Mouse (Mus musculus) left cerebral cortex, adult 9 months (tissue): ENCODE results near the gene Diras2.
"Not testable (repeated sequence)": the region's sequence is repeated elsewhere in the genome, so short reads cannot be mapped to it uniquely, and the experiment has no call there.

Experiments
- DNase-seq, 2 experiments: peaks; one replicate each; pipeline ENCODE4 v3.0.0; 2022; ENCODE audit warnings: low spot score in 2 of 2

Diras2 gene

DNA sequence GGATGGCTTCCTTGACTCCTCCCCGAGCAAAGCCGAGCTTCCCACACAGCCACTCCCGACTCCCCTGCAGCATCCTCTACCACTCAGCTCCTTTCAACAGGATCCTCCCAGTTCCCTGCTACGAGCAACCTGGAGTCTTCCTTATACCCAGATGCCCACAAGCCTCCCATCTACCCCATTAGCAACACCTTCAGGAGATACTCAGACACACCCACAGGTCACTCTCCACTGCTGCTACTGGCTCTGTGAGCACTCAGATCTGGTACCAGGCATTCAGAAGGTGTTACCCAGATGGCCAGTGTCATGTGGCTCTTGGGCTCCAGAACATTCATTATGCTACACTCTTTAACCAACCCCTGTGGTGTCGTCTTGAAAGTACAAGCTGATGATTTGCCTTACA, 11.7 kb downstream of the Diras2 start:
- no peak for DNase-seq

GRCm38 (mm10) chr13:52518377-52518776, 12.7 kb downstream of the Diras2 start:
- DNase-seq: no peak

GRCm38 (mm10) chr13:52517021-52517420, 14.1 kb downstream of the Diras2 start:
- DNase-seq: no peak

DNA sequence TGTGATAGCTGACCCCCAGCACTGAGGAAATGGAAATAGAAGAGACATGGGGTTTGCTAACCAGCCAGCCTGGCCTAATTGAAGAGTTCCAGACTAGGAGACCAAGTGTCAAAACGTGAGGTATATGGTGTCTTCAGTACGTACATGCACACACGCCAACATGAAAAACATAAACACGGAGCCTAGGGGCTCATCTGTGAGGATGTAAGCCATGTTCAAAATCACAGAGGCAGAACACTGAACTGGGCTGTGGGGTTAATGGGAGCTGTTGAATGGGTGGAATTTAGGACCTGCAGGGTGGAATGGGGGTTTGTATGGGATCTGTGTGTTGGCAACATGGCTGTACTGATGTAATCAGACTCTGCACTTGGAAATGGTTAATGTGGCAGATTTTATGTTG, 14.5 kb downstream of the Diras2 start:
- no peak for DNase-seq

- no peak for DNase-seq
These were observed 15.0 kb downstream of the Diras2 start for GRCm38 (mm10) chr13:52516051-52516450.

DNA sequence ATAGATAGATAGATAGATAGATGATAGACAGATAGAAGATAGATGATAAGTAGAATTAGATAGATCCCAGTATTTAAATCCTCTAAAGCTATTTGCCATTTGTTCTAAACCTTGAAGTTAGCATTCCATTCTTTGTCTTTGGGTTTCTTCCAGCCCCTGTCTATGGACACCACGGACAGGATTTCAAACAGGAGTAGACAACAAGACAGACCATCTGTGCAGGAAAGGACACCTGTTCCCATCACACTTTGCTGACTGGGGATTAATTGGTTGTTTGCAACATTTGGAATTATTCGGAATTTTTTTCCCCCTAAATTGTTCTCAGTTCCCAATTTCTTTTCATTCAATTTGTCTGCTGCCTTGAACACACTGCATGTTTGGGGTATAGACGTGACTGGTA, 17.5 kb downstream of the Diras2 start:
- no peak for DNase-seq

DNA sequence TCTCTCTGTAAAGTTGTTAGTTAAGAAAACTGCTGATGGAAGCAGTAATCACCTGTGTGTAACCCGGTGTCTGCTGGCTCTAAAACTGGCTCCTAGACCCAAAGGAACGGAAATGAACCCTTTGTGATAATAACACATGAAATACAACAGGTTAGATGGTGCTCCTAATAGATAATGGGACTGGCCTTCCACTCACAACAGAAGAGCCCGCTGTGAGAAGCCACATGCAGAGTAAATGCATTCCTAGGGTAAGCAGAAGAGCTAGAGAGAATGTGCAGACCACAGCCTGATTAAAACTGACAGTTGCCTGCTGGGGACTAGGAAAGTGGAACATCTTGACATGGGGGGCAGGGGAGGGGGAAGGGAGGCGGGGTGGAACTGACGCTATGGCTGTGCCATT, 18.7 kb downstream of the Diras2 start:
- no peak for DNase-seq

- no peak for DNase-seq
These were observed 20.8 kb downstream of the Diras2 start for GRCm38 (mm10) chr13:52510172-52510880.

DNA sequence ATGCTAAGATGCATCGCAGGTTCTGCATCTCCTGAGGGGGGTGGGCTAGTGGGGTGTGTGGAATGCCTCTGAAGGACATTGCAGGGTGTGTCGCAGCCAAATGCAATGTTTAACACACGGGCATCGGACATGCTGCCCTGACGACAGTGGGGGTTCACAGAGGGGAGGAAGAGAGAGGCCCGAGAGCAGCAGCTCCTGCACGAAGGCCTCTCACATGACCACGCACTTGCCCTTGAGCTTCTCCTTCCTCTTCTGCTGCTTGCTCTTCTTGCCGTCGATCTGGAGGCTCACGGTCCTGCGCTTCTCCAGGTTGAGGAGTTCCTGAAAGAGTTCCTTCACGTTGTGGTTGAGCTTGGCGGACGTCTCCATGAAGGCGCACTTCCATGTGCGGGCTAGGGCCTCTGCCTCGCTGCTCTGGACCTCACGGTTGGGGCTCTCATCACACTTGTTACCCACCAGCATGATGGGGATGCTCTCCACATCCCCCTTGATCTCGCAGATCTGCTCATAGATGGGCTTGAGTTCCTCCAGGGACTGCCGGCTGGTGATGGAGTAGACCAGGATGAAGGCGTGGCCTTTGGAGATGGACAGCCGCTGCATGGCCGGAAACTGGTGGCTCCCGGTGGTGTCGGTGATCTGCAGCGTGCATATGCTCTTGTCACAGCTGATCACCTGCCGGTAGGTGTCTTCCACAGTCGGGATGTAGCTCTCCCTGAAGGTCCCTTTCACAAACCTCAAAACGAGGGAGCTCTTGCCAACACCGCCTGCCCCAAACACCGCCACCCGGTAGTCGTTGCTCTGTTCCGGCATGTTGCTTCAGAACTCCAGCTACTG, 23.4 kb downstream of the Diras2 start:
- DNase-seq: no peak

GRCm38 (mm10) chr13:52506822-52507221, 24.3 kb downstream of the Diras2 start:
- DNase-seq: not testable (repeated sequence)

GRCm38 (mm10) chr13:52505683-52506285, 25.3 kb downstream of the Diras2 start:
- not testable (repeated sequence) for DNase-seq

DNA sequence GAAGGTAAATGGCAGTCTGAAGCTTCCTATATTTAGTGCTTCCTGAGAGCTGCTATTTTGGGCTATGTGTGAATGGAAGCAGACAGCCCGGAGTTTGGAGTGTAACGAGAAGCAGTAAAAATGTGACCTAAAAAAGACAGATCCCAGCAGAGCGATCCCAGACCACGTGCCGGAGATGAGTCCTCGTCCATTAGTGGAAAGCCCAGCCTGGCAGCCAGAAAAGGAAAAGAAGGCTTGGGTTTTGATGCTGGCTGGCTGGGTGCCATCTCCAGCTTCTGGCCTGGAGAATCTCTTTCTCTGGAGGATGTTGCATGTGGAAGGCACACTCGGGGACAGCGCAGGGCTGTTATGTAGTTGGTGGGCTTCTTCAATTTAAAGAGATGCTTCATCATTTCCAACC, 29.4 kb downstream of the Diras2 start:
- peak; percentile 58 to 82 for DNase-seq

DNA sequence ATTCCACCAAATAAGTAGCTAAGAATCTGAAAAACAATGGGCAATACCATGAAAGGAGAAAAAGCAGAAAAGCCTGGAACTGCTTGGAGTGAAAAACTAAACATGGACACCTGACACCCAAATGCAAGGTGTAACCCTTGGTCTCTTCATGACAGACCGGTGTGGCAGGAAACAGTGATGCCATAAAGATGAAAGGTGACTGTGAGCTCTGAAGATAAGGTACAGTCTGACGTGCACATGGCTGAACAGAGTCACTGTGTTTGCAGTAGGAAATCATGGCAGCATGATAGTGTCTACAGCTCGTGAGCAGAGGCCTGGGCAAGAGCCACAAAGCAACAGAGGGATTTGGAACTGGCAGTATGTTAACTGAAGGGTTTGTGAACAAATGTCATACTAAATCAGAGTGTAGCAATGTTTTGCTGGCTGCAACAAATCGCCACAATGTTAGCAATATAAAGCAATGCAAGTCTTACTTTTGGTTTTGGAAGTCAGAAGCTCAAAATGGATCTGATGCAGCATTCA, 34.0 kb downstream of the Diras2 start:
- no peak for DNase-seq

DNA sequence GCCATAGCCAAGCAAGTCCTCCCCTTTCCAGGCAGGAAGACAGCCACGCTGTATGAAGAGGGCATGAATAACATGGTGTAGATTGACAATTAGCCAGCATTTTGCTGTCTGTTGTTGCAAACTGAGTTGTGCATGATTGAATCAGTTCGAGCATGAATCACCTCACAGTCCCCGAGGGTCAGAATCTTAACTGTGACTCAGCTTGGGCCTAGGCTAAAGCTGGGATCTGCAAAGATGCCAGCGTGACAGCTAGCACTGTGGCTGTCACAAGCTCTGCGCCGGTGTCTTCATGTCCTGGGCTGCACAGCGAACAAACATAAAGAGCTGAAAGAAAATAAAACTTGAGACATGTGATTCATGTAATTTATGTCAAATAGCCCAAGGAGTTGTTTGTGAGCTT, 42.3 kb downstream of the Diras2 start:
- DNase-seq: no peak

DNA sequence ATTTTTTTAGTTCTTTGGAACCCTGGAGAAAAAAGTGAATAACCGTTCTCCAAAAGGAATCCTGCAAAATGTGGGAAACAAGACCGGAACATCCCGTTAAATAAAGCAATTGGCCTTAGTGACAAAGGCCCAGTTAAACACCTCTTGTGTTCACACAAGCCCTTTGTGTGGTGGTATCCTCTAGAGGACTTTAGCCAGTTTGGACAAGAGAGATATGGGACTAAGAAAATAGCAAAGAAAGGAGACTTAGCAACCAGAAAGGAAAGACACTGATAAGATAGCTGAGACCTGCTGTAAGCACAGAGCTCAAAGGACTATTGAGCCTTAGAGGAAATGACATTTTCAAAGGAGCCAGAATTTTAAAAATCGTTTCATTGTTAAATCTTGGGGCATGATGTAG, 47.0 kb downstream of the Diras2 start:
- DNase-seq: no peak

- no peak for DNase-seq
These were observed 49.3 kb downstream of the Diras2 start for GRCm38 (mm10) chr13:52481786-52482185.

- no peak for DNase-seq
These were observed 51.9 kb downstream of the Diras2 start for GRCm38 (mm10) chr13:52479146-52479545.

DNA sequence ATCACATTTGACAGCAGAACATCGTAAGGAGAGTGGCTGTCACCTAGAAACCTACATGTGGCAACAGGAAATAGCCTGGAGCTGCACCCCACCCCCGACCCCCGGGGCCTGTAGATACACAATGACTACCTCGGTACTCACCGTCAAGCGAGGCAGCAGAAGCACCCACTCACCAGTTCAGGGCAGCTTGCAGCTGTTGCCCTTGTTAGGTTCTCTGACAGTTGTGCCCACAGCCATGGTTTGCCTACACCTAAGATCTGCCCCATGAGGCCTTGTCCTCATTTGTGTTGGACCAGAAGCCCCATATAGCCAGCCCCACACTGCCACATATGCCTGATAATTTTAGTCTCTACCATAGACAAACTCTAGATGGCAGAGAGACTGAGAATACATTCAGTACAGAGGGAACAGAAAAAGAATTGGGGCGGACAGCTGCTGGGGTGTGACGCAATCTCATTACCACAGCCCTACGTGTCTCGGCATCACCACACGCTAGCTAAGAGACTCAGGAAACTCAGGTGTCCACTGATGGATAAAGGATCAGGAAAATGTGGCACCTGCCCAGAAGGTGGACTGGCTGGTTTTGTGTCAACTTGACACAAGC, 54.0 kb downstream of the Diras2 start:
- DNase-seq: no peak

GRCm38 (mm10) chr13:52476222-52476621, 54.9 kb downstream of the Diras2 start:
- no peak for DNase-seq

DNA sequence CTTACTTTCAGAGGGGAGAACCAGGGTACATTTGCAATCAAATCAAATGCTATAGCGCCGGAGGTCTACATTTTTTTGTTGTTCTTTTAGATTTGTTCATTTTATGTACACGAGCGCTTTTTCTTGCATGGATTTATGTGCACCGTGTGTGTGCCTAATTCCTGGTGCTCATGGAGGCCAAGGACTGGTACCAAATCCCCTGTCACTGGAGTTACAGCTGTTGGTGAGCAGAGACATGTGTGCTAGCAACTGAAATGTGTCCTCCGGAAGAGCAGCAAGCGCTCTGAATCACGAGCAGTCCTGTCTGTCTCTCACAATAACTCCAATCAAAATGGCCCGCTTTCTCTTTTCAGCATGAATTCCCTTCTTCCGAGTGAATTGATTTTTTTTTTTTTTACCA, 55.8 kb downstream of the Diras2 start:
- DNase-seq: no peak

DNA sequence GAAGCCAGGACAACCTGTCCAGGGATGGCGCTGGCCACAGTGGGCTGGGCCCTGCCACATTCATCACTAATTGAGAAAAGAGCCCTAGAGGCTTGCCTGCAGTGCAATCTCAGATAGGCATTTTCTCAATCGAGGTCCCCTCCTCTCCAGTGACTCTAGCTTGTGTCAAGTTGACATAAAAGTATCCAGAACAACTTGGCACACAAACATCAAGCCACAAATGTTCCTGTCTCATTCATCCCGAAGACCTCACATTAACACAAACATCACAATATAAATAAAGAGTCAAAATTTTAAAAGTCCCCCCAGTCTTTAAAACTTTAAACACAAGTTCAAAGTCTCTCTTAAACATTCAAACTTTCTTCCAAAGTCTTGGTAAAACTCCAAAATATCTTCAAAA, 56.3 kb downstream of the Diras2 start:
- no peak for DNase-seq
